Mouse (Mus musculus) intestine, embryonic 14.5 days (tissue): ENCODE results near the gene Plcb4. TPM values are rescaled to one million over a fixed set of nuclear protein-coding genes. Genes with fewer than 3 reads are reported as not detected.

ENCODE experiments used
- ATAC-seq: fragments of 200-750 bp; cut with Nextera tagmentation; replicated peaks from 2 replicates; pipeline ENCODE4 v1.8.0; 2017; ENCODE audit warnings: low read depth, moderate number of reproducible peaks, moderate TSS enrichment, moderate library complexity; ENCODE audit not compliant: low FRiP score, low TSS enrichment
- DNase-seq: peaks from one replicate; pipeline ENCODE4 v3.0.0-alpha.2; 2018; ENCODE audit warnings: low spot score
- H3K27ac ChIP-seq: fragments of 300-500 bp; sonication (generic); 2 replicates; pipeline ENCODE4 v1.5.1; 2014; ENCODE audit warnings: low read depth, mild to moderate bottlenecking, control low read depth
- H3K27me3 ChIP-seq: fragments of 300-500 bp; sonication (generic); replicated peaks from 2 replicates; pipeline ENCODE4 v1.6.1; 2014; ENCODE audit warnings: low read length, control low read depth; ENCODE audit not compliant: control insufficient read depth, insufficient read depth
- H3K36me3 ChIP-seq: fragments of 300-500 bp; sonication (generic); 2 replicates; pipeline ENCODE4 v1.6.1; 2014; ENCODE audit warnings: low read length, control low read depth; ENCODE audit not compliant: control insufficient read depth, insufficient read depth
- H3K4me1 ChIP-seq: fragments of 300-500 bp; sonication (generic); replicated peaks from 2 replicates; pipeline ENCODE4 v1.6.1; 2014; ENCODE audit warnings: low read length, control low read depth, mixed read lengths; ENCODE audit not compliant: control insufficient read depth, insufficient read depth
- H3K4me2 ChIP-seq: fragments of 300-500 bp; sonication (generic); 2 replicates; pipeline ENCODE4 v1.6.1; 2014; ENCODE audit warnings: low read length
- H3K4me3 ChIP-seq: fragments of 300-500 bp; sonication (generic); 2 replicates; pipeline ENCODE4 v1.5.1; 2014; ENCODE audit warnings: low read depth, low read length, control low read depth, mixed read lengths
- H3K9ac ChIP-seq: fragments of 300-500 bp; sonication (generic); 2 replicates; pipeline ENCODE4 v1.6.1; 2014; ENCODE audit warnings: mild to moderate bottlenecking, low read length
- H3K9me3 ChIP-seq: fragments of 300-500 bp; sonication (generic); 2 replicates; pipeline ENCODE4 v1.6.1; 2016; ENCODE audit warnings: low read length, control low read depth; ENCODE audit not compliant: control insufficient read depth
- WGBS: fragments of 180-500 bp; shearing (Covaris S2); extraction: QIAGEN DNeasy Blood & Tissue Kit; methylation state at CpG from one replicate; pipeline ENCODE4 v1.1.7; 2014; 5-methylcytosine and 5-hydroxymethylcytosine counted together
- polyA plus RNA-seq: library from polyadenylated mRNA; unstranded; fragments of >200 nt; fragmentation: Nextera tagmentation; extraction: Ambion mirVana; gene quantifications from 2 replicates; pipeline ENCODE4 v1.2.1, GENCODE M21; 2014

The Plcb4 gene
- polyA plus RNA-seq, 1 experiment from 2014 or later: 19.4 TPM

DNA sequence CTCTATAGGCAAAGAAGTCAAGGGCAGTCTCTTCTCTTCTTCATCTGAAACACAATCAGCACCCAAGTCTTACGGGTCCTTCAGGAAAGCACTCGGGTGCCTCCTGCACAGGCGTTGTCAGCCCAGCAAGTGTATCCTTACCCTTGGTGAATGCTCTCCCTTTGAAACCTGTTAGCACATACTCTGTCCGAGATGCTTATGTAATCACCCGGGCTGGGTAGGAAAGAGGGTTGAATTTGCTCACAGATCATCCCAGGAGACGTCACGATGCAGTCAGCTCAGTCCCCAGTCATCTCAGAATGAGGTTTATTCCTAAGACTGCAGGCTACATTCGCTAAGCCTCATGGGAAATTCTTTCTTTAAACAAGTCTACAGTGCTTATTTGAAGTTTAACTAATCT, 184.9 kb downstream of the Plcb4 start:
- Histone ChIP-seq H3K36me3 (no peaks in the 10 kb centered on the region), H3K4me3 (no peak overlapping the region), H3K4me1 (no peaks in the 10 kb centered on the region), H3K4me2 (no peak overlapping the region), H3K9ac (no peak overlapping the region), H3K27me3 (no peaks in the 10 kb centered on the region), H3K27ac (no peak overlapping the region), H3K9me3 (no peaks in the 10 kb centered on the region)
- no peak for DNase-seq
- no peak for ATAC-seq
- WGBS: 74% methylated on average over 8 of the region's 8 CpGs

DNA sequence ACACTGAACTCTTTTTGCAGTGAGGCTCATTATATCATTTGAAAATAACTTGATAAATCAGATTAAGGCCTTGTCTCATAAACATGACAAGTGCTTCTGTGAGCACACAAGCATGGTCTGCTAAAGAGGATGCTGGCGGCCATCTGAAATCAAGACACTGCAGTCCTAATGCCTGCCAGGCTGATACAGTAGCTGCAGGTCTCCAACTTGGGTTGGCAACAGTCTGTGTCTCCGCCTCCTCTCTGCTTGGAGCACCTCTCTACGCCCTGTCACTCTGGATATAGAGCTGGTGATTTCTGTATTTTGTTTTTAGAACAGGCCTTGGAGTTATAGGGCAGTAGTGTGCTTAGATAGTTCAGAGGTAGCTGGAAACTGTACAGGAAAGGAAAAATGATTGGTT, 188.1 kb downstream of the Plcb4 start:
- DNase-seq: no peak
- no peak overlapping the region for H3K4me3 ChIP-seq
- H3K9me3 ChIP-seq: no peaks in the 10 kb centered on the region
- no peaks in the 10 kb centered on the region for H3K36me3 ChIP-seq
- no peak for ATAC-seq
- H3K4me1 ChIP-seq: no peaks in the 10 kb centered on the region
- no peak overlapping the region for H3K9ac ChIP-seq
- 85% methylated on average over 3 of the region's 3 CpGs for WGBS
- H3K27me3 ChIP-seq: no peaks in the 10 kb centered on the region
- H3K27ac ChIP-seq: no peak overlapping the region
- no peak overlapping the region for H3K4me2 ChIP-seq

DNA sequence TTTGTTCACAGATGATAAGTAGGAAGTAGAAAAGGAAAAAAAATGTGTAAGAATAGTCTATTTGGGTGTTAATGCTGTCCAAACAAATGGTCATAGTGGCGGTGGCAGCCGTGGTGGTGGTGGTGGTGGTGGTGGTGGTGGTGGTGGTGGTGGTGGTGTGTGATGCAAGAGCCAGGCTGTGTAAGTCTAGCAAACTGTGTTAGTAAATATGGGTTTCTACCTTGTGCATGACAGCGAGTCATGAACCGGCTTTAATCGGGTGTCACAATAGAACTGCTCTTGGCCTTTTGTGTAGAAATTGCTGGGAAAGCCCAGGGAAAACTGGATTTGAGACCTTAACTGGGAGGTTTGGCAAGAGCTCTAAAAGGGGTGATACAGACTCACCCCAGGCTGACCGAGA, 188.9 kb downstream of the Plcb4 start:
- Histone ChIP-seq H3K4me3 (no peak overlapping the region), H3K4me2 (no peak overlapping the region), H3K27ac (no peak overlapping the region), H3K36me3 (no peaks in the 10 kb centered on the region), H3K9me3 (no peaks in the 10 kb centered on the region), H3K27me3 (no peaks in the 10 kb centered on the region), H3K4me1 (no peaks in the 10 kb centered on the region), H3K9ac (no peak overlapping the region)
- no peak for ATAC-seq
- WGBS: 93% methylated on average over 6 of the region's 6 CpGs
- no peak for DNase-seq

DNA sequence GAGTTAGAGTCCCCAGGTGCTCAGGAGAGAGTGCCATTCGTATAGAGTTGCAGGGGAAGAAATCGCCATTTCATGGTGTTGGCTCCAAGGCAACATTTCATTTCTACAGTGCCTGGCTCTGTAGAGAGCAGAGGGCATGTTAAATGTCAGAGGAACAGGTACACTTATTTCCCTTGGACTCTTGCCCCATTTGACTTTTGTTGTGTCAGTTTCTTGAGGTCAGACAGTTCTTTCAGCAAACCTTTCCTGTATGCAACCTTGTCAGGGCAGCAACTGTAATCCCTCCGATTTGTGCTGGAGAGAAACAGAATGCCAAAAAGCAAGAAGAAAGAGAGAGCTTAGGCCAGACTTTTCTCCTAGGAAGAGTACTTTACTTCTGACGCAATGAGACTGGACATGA, 189.4 kb downstream of the Plcb4 start:
- no peak overlapping the region for H3K4me2 ChIP-seq
- 79% methylated on average over 4 of the region's 4 CpGs for WGBS
- no peaks in the 10 kb centered on the region for H3K27me3 ChIP-seq
- ATAC-seq (no peak), DNase-seq (no peak)
- H3K4me1 ChIP-seq: no peaks in the 10 kb centered on the region
- no peak overlapping the region for H3K9ac ChIP-seq
- H3K27ac ChIP-seq: no peak overlapping the region
- no peaks in the 10 kb centered on the region for H3K9me3 ChIP-seq
- H3K4me3 ChIP-seq: no peak overlapping the region
- H3K36me3 ChIP-seq: no peaks in the 10 kb centered on the region

GRCm38 (mm10) chr2:135851964-135852363, 193.2 kb downstream of the Plcb4 start:
- Histone ChIP-seq H3K4me3 (no peak overlapping the region), H3K4me2 (no peak overlapping the region), H3K27ac (no peak overlapping the region), H3K9me3 (no peaks in the 10 kb centered on the region), H3K9ac (no peak overlapping the region), H3K36me3 (no peaks in the 10 kb centered on the region), H3K27me3 (no peaks in the 10 kb centered on the region), H3K4me1 (peaks cover 12% of the 10 kb centered on the region; the same call in 1 of the 2 replicates)
- WGBS: 87% methylated on average over 5 of the region's 5 CpGs
- no peak for DNase-seq
- ATAC-seq: no peak

DNA sequence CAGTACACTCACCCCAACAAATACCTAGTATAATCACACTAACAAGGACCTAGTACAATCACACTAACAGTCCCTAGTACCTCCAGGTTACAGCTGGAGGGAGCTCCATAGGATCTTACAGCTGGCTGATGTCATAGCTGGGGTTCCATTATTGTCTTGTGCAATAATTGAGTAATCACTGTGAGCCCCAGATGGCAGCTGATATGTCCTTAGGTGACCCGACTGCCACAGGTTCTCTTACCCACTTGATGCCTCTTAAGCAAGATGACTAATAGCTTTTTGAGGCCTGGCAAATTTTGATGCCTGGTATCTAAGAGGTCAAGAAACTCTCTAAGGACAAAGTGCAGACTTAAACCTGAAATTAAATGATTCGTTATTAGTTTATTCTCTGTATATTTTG, 194.3 kb downstream of the Plcb4 start:
- WGBS: 87% methylated on average over 2 of the region's 2 CpGs
- ATAC-seq: no peak
- Histone ChIP-seq H3K9me3 (no peaks in the 10 kb centered on the region), H3K27me3 (no peaks in the 10 kb centered on the region), H3K36me3 (no peaks in the 10 kb centered on the region), H3K4me1 (peaks cover 12% of the 10 kb centered on the region; the same call in 1 of the 2 replicates), H3K4me3 (no peak overlapping the region), H3K9ac (no peak overlapping the region), H3K4me2 (no peak overlapping the region), H3K27ac (no peak overlapping the region)
- no peak for DNase-seq

DNA sequence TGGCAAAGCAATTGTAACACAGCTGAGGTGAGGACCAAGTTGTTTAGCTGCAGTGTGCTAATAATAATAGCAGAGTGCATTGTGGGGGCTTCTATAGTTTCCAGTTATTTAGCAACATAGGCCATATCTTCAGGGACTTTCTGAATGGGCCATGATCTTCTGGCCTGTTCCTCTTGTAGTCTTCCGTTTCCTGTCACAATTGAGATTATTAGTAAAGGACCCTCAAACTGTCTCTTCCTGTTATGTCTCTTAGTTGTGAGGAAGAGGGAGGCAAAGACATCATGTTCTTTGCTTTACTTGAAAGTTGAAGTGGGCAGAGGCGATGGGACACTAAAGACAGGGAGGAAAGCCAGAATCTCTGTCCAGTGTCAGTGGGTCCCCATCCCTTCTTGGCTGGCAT, 195.2 kb downstream of the Plcb4 start:
- Histone ChIP-seq H3K27ac (no peak overlapping the region), H3K9ac (no peak overlapping the region), H3K27me3 (no peaks in the 10 kb centered on the region), H3K4me1 (peaks cover 12% of the 10 kb centered on the region; the same call in 1 of the 2 replicates), H3K4me2 (no peak overlapping the region), H3K36me3 (no peaks in the 10 kb centered on the region), H3K4me3 (no peak overlapping the region), H3K9me3 (no peaks in the 10 kb centered on the region)
- no peak for ATAC-seq
- 88% methylated on average over 2 of the region's 2 CpGs for WGBS
- no peak for DNase-seq

GRCm38 (mm10) chr2:135855890-135856490, 197.2 kb downstream of the Plcb4 start:
- DNase-seq: no peak
- WGBS: 34% methylated on average over 6 of the region's 6 CpGs
- Histone ChIP-seq H3K36me3 (no peaks in the 10 kb centered on the region), H3K9ac (no peak overlapping the region), H3K27me3 (no peaks in the 10 kb centered on the region), H3K4me2 (no peak overlapping the region), H3K27ac (peak overlapping the region; percentile 4; the same call in 1 of the 2 replicates), H3K4me1 (peaks cover 12% of the 10 kb centered on the region; the same call in 1 of the 2 replicates), H3K9me3 (no peaks in the 10 kb centered on the region), H3K4me3 (no peak overlapping the region)
- 0 out of 2 replicates have a peak, but pooled peaks have one; percentile 55 for ATAC-seq

GRCm38 (mm10) chr2:135856826-135857225, 198.0 kb downstream of the Plcb4 start:
- Histone ChIP-seq H3K27ac (no peak overlapping the region), H3K9ac (no peak overlapping the region), H3K4me1 (peaks cover 12% of the 10 kb centered on the region; the same call in 1 of the 2 replicates), H3K9me3 (no peaks in the 10 kb centered on the region), H3K4me2 (no peak overlapping the region), H3K27me3 (no peaks in the 10 kb centered on the region), H3K4me3 (no peak overlapping the region), H3K36me3 (no peaks in the 10 kb centered on the region)
- DNase-seq: no peak
- no peak for ATAC-seq
- 92% methylated on average over 2 of the region's 2 CpGs for WGBS
